Mouse (Mus musculus): ENCODE results near the gene C130050O18Rik. TPM values are rescaled to one million over a fixed set of nuclear protein-coding genes. Genes with fewer than 3 reads are reported as not detected.
A peak's percentile ranks its signal among the peaks of the same experiment; 100 is the strongest.
"Not testable (repeated sequence)": the region's sequence is repeated elsewhere in the genome, so short reads cannot be mapped to it uniquely, and the experiment has no call there.

Gene C130050O18Rik
- total RNA-seq, 2 experiments from 2014 or later, result 0.23 TPM; not detected in 1

DNA sequence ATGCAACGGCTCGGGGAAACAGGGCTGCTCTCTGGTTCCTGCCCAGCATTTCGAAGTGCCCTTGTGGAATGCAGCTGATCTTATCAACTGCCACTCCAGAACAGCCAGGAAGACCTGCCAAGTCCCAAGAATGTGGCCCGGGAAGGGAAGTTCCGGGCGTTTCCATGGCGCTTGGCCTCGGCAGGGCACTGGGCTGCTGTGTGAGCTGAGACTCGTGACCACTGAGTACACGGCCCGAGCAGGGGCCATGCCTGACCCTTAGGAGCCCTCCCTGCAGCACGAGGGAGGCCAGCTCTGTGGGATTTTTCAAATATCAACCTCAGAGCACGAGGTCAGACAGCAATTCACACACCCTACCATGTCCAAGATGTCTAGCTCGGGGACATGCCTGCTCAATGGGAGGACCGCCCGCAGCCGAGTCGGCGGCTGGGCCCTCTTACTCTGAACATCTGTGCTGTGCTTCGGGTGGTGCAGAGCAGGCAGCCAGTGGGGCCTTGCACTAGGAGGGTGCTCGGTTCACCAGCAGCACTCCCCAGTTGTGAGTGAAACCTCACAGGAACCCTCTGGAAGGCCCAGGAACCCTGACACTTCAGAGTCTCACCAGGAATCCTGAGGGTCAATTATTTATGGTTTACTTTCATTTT lies 26.0 kb upstream of the C130050O18Rik start:
- intact Hi-C loops (cut with DNase I), result no loop called here

DNA sequence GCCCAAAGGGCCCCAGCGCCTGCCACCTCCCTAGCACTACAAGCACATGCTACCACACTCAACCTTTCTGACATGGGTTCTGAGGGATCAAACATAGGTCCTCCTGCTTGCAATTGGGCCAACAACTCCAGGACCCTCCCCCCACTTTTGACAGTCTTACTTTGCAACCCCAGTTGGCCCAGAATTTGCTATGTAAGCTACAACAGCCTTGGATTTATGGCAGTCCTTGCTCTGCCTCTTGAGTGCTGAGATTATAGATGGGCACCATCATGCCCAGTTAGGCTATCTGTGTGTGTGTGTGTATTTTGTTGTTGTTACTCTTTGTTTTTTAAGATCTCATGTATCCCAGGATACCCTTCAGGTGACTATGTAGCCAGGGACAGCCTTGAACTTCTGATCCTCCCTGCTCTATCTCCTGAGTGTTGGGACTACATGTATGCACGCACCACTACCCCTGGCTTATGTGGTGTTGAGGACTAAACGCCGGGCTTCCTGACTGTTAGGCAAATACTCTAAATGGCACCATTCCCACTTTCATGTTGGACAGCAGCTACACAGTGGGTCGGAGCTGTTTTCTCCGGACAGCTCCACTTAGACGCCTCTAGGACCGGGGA lies 25.2 kb upstream of the C130050O18Rik start:
- DNase-seq (ENCODE audit: low spot score in 2 of 2), result no peak
- intact Hi-C loops (cut with DNase I), result no loop called here

More for the DNA sequence above, 26.0 kb upstream of the C130050O18Rik start:
- peak in 1 of 2 experiments; percentile 53 for DNase-seq (ENCODE audit: low spot score in 2 of 2)

DNA sequence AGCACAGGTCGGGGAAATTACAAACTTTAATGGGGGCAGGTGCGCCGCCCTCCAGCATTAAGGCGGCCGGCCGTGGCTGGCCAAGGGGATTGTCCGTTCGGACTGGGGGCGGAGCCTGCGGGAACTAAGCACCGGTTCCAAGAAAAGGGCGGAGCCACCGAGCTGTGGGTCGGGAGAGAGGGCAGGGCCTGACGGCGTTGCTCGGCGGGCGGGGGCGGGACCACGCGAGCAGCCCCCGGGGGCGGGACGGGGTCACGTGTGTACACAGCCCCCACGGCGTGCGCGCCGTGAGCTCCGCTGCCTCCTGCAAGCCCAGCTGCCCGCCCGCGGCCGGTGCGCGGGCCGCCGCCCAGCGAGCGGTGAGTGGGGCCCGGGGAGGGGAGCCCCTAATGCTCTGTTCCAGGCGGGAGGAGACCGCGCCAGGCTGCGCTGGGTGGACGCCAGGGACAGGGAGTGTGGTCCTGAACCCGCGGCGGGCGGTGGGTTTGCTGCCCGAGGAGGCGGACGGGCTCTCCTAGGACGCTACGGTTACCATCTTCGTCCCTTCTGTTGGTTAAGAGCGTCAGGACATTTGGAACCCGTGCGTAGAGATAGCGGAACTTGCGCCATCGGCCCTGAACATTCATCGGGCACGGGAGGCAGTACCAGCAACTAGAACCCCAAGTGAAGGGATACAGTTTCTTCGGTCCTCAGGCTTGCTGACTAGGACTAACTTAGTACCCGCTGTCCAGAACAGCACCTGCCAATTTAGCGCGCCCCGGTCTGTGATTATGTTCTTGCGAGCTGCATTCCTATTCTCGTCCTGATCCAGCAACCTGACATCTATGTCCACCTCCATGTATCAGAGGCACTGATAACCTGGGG lies 24.5 kb upstream of the C130050O18Rik start:
- intact Hi-C loops (cut with DNase I), result no loop called here
- DNase-seq (ENCODE audit: low spot score in 2 of 2), result peak; percentile 85 to 86

GRCm38 (mm10) chr5:139381586-139382513 lies 23.2 kb upstream of the C130050O18Rik start:
- DNase-seq (ENCODE audit: low spot score in 2 of 2), result no peak
- intact Hi-C loops (cut with DNase I), result no loop called here

- intact Hi-C loops (cut with DNase I), result no loop called here
Observed at GRCm38 (mm10) chr5:139382760-139383159, 22.3 kb upstream of the C130050O18Rik start.

DNA sequence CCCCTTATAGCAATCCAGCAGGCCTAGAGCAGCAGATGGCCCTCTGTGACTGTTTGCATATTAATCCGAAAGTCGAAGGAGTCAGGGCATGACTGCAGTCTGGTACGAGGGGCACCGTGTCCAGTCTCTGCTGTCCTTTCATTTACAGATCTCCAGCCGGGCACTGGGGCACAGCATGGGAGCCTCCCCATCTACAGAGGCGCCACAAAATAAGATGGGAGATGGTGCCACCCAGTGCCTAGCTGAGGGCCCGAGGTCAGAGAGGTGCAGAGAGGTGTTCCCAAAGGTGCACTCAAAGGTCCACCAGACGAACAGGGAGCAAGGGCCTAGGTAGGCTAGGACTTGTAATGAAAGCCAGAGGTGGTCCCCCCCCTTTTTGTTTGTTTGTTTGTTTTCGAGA lies 21.8 kb upstream of the C130050O18Rik start:
- intact Hi-C loops (cut with DNase I), result no loop called here
- DNase-seq (ENCODE audit: low spot score in 2 of 2), result no peak

More at GRCm38 (mm10) chr5:139382760-139383159, 22.3 kb upstream of the C130050O18Rik start:
- DNase-seq (ENCODE audit: low spot score in 2 of 2), result peak; percentile 58 to 67

DNA sequence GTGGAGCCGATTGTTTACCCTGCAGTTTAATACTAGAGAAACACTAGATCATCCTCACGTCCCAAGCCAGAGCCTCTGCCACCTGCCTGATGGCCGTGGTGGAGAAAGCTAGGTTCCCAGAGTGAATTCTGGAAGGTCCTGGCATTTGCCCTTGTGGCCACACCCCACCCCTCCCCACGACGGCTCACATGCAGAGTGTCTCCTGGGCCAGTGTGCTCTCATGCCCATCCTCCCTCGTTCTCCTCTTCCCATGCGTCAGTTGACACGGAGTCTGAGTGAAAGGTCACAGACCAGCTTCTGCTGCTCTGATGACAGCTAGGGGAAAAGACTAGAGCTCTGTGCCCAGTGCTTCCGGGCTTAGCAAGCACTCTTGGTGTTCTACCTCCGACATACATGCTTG lies 20.5 kb upstream of the C130050O18Rik start:
- intact Hi-C loops (cut with DNase I), result no loop called here
- no peak for DNase-seq (ENCODE audit: low spot score in 2 of 2)

DNA sequence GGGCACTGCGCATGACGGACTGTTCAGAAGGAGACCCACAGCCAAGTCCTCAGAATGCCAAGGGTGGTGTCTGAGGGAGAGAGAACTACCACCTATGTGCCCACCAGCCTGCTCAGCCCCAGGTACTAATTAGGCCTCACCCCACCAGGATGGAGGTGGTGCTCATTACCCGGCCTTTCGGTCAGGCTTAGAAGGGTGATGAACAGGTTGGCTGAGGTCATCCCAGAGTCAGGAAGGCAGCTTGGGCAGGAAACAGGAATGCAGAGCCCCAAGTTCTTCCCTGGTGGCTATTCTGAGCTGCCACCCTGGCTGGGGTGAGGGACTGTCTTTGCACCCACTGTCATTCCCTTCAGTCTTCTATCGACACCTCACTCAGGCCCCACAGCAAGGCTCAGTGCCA lies 19.0 kb upstream of the C130050O18Rik start:
- no peak for DNase-seq (ENCODE audit: low spot score in 2 of 2)
- intact Hi-C loops (cut with DNase I), result no loop called here

DNA sequence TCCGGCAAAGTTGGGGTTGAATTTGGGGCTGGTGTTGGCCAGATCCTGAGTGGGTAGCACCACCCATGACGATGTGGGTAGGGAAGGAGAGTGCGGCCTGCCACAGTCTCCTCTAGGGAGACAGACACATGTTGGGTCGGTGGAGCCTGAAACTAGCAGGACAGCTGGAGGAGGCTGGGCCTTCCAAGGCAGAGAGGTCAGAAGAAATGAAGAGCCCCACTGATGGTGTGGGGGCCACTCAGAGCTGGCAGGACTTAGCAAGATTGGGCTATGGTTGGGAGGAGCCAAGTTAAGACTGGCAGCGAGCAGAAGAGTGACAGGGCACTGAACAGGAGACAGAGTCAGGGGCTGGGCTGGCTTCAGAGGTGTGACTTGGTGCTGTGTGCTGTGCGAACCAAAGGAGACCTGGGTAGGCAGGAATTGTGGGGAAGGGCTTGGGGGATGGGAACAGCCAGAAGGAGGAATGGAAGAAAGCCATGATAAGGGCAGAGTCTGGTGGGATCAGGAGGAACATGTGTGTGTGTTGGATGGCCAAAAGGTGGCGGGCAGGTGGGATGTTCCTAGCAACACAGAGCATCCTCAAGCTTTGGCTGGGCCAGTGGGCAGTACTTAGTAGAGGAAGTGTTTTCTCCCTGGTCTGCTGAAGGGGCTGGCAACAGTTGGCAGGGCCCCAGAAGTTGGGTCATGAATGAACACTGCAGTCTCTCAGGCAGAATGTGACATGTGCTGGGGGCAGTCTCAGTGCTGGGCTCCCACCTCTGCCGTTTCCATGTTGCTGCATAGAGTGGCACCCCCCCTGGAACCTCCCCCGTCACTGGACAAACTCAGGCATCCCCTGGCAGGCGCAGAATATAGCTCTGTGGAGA lies 17.5 kb upstream of the C130050O18Rik start:
- intact Hi-C loops (cut with DNase I), result no loop called here
- no peak for DNase-seq (ENCODE audit: low spot score in 2 of 2)

DNA sequence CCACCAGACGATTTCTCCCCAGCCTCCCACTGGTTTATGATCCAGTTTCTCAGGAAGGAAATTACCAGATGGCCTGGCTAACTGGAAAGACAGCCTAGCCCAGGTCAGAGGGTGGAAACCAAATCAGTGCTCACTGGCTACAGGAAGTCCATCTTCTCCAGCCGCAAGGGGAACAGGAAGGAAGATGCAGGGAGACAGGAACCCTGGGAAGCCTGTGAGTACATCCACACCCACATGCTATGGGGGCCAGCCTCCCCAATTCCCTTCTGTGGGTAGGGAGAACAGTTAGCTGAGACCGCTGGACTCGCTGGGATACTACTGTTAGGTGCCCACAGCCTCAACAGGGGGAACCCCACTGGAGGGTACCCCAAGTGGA lies 16.9 kb upstream of the C130050O18Rik start:
- intact Hi-C loops (cut with DNase I), result no loop called here
- DNase-seq (ENCODE audit: low spot score in 2 of 2), result no peak

DNA sequence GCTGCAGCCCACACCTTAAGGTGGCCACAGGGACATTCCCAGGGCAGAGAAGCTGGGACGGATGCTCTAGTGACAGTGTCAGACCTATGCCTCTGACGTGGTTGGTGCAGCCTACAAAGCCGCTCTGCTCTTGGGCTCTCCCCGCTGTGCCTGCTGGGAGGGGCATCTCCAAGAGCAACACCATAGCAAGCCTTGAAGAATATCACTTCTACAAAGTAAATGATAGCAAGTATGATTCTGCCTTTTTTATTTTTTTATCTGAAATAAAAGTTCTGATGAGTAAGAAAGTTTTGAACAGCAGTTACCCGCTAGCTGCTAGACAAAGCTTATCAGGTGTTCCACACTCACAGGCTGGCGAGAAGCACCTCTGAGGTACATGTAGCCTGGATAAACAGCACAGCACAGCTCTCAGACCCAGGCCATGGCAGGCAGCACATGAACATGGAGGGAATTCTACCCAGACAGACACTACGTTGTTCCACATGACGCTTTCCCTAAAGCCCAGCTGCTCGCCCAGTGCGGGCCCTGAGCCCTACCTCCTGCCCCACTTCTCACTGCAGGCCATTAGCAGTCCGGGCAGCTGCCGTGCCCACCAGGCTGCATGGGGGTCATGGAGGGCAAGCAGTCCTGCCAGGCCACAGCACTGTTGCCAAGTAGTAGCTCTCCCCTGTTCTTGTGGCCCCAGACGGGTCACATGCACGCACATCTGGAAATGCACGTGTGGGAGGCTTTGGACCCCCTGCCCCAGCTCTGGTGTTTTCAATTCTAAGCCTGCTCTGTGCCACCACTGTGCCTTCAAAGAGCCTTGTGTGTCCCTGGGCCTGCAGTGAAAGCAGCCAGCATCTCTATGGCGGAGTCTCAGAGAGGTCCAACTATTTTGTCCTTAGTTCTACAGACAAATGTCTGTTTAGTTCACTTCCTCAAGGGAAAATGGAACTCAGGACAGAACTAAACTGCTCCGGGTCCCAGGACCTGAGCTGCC lies 16.1 kb upstream of the C130050O18Rik start:
- DNase-seq (ENCODE audit: low spot score in 2 of 2), result peak; percentile 32 to 73
- intact Hi-C loops (cut with DNase I), result no loop called here

GRCm38 (mm10) chr5:139389676-139390061 lies 15.4 kb upstream of the C130050O18Rik start:
- DNase-seq (ENCODE audit: low spot score in 2 of 2), result peak; percentile 29 to 71
- intact Hi-C loops (cut with DNase I), result no loop called here

GRCm38 (mm10) chr5:139390324-139391119 lies 14.6 kb upstream of the C130050O18Rik start:
- intact Hi-C loops (cut with DNase I); DNase-seq (ENCODE audit: low spot score in 2 of 2): not testable (repeated sequence)

DNA sequence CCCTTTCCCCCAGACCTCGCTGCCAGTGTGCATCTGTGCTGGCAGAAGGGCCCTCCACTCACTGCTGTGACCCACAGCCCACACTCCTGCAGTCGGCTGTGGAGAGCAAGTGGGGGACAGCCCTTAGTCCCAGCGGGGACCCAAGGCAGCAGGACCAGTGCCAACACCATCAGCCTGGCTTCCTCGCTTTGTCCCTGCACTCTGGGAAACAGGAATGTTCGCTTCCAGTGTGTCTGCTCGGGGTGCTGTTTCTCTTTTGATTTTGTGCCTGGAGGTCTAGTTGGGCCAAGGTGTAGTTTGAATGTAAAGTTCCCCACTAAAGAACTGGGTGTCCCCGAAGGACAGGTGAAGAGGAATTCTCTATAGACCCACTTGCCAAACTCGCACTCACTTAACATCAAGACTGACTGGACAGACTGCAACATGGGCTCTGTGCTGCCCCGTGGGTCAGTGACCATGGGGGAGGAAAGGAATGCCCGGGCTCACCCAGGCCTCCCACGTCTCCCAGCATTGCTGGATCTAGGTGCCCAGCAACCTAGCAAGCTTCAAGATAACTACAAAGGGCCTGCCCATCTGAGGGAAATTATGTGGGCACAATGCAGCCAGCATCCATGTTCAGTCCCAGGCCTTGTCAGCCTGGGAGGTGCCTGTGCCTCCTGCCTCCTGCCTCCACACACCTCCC lies 13.6 kb upstream of the C130050O18Rik start:
- intact Hi-C loops (cut with DNase I), result no loop called here
- no peak for DNase-seq (ENCODE audit: low spot score in 2 of 2)

DNA sequence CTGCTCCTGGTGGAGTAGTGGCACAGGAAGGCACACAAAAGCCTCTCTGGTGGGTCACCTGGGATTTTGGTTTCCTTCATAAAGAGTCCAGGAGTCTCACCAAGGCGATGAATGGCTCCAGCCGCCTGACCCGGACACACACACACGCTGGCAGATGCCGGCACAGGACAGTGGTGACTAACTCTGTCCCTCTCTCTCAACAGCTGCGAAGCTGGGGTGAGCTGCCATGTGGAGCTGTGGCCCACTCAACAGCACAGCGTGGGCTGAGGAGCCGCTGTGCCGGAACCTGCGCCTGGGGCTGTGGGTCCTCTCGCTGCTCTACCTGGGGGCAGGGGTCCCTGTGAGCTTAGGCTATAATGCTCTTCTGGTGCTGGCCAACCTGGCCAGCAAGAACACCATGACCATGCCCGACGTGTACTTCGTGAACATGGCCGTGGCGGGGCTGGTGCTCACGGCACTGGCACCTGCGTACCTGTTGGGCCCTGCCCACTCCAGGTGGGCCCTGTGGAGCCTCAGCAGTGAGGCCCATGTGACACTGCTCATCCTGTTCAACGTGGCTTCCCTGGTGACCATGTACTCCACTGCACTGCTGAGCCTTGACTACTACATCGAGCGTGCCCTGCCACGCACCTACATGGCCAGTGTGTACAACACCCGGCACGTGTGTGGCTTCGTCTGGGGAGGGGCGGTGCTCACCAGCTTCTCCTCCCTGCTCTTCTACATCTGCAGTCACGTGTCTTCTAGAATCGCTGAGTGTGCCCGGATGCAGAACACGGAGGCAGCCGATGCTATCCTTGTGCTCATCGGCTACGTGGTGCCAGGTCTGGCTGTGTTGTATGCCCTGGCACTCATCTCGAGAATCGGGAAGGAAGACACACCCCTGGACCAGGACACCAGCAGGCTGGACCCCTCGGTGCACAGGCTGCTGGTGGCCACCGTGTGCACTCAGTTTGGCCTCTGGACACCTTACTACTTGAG lies 12.6 kb upstream of the C130050O18Rik start:
- no peak for DNase-seq (ENCODE audit: low spot score in 2 of 2)
- intact Hi-C loops (cut with DNase I), result no loop called here
